Mouse (Mus musculus) neutrophil, adult 65 days (primary cell): ENCODE results near the gene Dlx3. TPM values are rescaled to one million over a fixed set of nuclear protein-coding genes. Genes with fewer than 3 reads are reported as not detected.

ENCODE experiments used
- total RNA-seq: library from RNA; stranded (reverse); gene quantifications from 2 replicates; pipeline ENCODE4 v1.2.4, GENCODE M21; 2023

The Dlx3 gene
- not detected in 2 replicates for total RNA-seq

DNA sequence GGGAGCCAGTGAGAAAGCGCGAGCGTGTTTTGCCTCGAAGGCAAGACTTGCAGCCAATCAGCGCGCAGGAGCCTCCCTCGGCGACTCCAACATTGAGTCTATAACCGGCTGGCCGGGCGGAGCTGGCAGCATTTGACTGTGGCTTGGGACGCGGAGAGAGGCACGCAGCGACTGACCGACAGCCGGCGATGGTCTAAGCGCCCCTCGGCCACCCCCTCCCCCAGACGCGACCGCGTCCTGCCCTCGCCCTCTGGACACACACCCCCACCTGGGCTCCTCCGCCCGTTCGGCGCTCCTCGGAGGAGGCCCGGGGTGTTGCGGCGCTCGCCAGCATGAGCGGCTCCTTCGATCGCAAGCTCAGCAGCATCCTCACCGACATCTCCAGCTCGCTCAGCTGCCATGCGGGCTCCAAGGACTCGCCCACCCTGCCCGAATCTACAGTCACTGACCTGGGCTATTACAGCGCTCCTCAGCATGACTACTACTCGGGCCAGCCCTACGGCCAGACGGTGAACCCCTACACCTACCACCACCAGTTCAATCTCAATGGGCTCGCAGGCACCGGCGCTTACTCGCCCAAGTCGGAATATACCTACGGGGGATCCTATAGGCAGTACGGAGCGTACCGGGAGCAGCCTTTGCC, at the start of gene Dlx3:
Dlx3 (plus strand) TSS at position 130 of the 643 bp plus-strand sequence.

DNA sequence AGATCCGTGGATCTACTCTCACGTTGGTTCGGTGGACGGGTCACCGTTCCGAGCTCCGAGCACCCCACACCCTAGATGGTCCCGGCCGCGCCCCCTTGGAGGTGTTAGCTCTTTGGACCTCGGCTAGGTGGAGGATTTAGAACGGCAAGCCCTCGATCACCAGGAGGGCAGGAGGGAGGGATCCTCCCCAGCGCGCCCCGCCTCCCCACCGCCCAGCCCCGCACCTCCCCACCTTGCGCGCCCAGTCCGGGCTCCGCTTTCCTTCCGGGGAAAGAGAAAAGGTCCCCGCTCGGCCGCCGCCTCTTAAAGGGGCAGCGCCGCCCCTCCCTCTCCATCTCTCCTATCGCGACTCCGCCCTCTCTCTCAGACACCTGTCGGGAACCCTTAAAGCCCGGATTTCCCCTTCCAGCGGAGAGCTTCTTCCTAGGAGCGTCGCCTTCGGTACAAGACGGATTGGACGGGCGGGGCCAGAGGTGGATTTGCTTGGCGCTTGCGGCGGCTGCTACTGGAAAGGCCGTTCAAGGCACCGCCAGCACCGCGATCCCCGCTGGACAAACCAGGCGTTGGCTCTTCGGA, 43.3 kb upstream of the Dlx3 start, which contains the start of gene Itga3:
Itga3 (minus strand) TSS at position 266 of the 576 bp plus-strand sequence.

GRCm38 (mm10) chr11:95145851-95146403, 26.0 kb downstream of the Dlx3 start, which contains the start of gene Dlx4:
Gene Dlx4, minus strand, starts transcription at chr11:95146263.

Other genes with a start within 250 kb of the Dlx3 start
- 139 and 187 TPM in 2 replicates for gene Col1a1, start 183.9 kb upstream of the Dlx3 start, total RNA-seq
- not detected in 2 replicates for gene Hils1, start 152.5 kb upstream of the Dlx3 start, total RNA-seq
- not detected in 2 replicates for gene Sgca, start 143.8 kb upstream of the Dlx3 start, total RNA-seq
- gene Ppp1r9b, start 129.1 kb upstream of the Dlx3 start, total RNA-seq = 82.7 and 95.5 TPM in 2 replicates
- gene Samd14, start 110.2 kb upstream of the Dlx3 start, total RNA-seq = 1.3 and 1.4 TPM in 2 replicates
- gene Pdk2, start 78.8 kb upstream of the Dlx3 start, total RNA-seq = 2.2 and 4.4 TPM in 2 replicates
- not detected in 2 replicates for gene Itga3, start 43.3 kb upstream of the Dlx3 start, total RNA-seq
- not detected in 2 replicates for gene Dlx4, start 26.1 kb downstream of the Dlx3 start, total RNA-seq
- gene Tac4, start 141.4 kb downstream of the Dlx3 start, total RNA-seq = 0.43 TPM in 1 of 2 replicates, not detected in the other
- 110 and 126 TPM in 2 replicates for gene Kat7, start 190.1 kb downstream of the Dlx3 start, total RNA-seq
- 58.5 and 61.6 TPM in 2 replicates for gene Fam117a, start 216.9 kb downstream of the Dlx3 start, total RNA-seq